Mouse (Mus musculus): ENCODE data around the gene Cox19.

DNA sequence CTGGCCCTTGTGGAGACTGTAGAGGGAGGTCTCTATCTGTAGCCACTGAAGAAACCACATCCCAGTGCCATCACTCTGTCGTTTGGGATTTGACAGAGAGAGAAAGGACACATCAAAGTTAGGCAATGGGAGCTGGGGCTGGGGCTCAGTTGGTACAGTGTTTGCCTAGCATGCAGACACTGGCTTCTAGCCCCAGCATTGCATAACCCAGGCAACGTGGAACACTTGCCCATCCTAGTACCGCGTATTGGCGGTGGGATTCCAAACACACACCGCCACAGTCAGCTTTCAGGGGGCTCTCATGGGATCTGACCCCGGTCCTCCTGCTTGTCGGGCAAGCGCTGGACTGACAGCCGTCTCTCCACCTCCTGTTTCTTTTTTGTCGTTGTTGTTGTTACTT lies 15.3 kb upstream of the Cox19 start:
- TF ChIP-seq CTCF (IDR thresholded peaks at IDR 0.05; ENCODE audit: borderline replicate concordance, insufficient read depth, low read length): no peak
- no peak for TF ChIP-seq POLR2A (IDR thresholded peaks at IDR 0.05; ENCODE audit: low read depth, low read length)
